Mouse (Mus musculus) bone marrow, adult 2 months (tissue): ENCODE measurements at regions not wholly inside any gene's neighbourhood (a gene's known extent, or its start where the extent isn't known, plus 50 kb on each side); places are given as distances from the start of the nearest gene placed in this dataset.

ENCODE experiments used
- CTCF ChIP-seq: fragments of 200-500 bp; IDR thresholded peaks from 2 replicates; pipeline ENCODE4 v1.5.1; 2011; ENCODE audit warnings: low read length, control low read depth; ENCODE audit not compliant: control insufficient read depth, insufficient read depth
- POLR2A ChIP-seq: fragments of 200-500 bp; IDR thresholded peaks from 2 replicates; pipeline ENCODE4 v1.6.1; 2011; ENCODE audit warnings: low read depth, mild to moderate bottlenecking, control low read depth, low read length, borderline replicate concordance; ENCODE audit not compliant: control insufficient read depth

- no peak for TF ChIP-seq CTCF
- no peak for TF ChIP-seq POLR2A
Observed at GRCm38 (mm10) chr2:167853411-167853821, 78.4 kb upstream of the Ptpn1 start.
